In the genomic region with DNA sequence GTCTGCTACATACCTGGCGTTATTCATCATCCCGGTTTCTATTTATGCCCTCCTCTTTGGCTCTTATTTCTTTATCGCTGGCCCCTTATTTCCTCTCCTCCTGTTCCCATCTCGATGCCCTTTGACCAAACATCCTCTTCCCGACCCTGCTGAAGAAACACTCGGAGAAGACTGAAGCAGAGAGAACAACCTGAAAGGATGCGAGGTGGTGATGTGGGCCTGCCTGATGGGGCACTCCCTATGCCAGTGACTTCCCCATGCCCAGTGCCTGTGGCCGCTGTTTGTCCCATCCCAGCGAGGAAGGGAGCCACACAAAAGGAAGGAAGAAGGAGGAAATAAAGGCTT, we compare ENCODE assay signal across 9 mouse cellular contexts.
DNase-seq lines count a peak whose midpoint lies in the region; ATAC-seq lines count a peak whose summit lies in the region.
"Had no signal": no experiment of that assay in that cellular context is flagged by ENCODE, and none has a peak within 500 bp of the region (broad histone marks: within the 10 kb centered on the region; RNA-seq: fewer than 3 reads in every experiment).

No protein-coding gene starts in this region.

- H3K9me3 ChIP-seq in neural tube, embryonic 15.5 days (replicated peaks): no peaks in the 10 kb centered on the region
- H3K9me3 ChIP-seq in limb, embryonic 11.5 days (ENCODE audit: control insufficient read depth, low read length): no peaks in the 10 kb centered on the region
- no peaks in the 10 kb centered on the region for H3K9me3 ChIP-seq in stomach, embryonic 15.5 days
- H3K9me3 ChIP-seq: forebrain, embryonic 15.5 days had no signal

- H3K4me1 ChIP-seq in neural tube, embryonic 15.5 days: peaks cover 12% of the 10 kb centered on the region
- peaks cover 11% of the 10 kb centered on the region; the same call in 1 of the 2 replicates for H3K4me1 ChIP-seq in limb, embryonic 11.5 days (ENCODE audit: control insufficient read depth, insufficient read depth, low read length)
- H3K4me1 ChIP-seq in stomach, embryonic 15.5 days: peaks cover 21% of the 10 kb centered on the region

- H3K9ac ChIP-seq in neural tube, embryonic 15.5 days (replicated peaks): no peak overlapping the region
- no peak overlapping the region for H3K9ac ChIP-seq in limb, embryonic 11.5 days (ENCODE audit: low read length)
- no peak overlapping the region for H3K9ac ChIP-seq in stomach, embryonic 15.5 days
- H3K9ac ChIP-seq: forebrain, embryonic 15.5 days had no signal

- no peak overlapping the region for H3K4me3 ChIP-seq in neural tube, embryonic 15.5 days (replicated peaks)
- H3K4me3 ChIP-seq in limb, embryonic 11.5 days (ENCODE audit: low read depth, low read length): no peak overlapping the region
- H3K4me3 ChIP-seq in stomach, embryonic 15.5 days (replicated peaks): no peak overlapping the region
- H3K4me3 ChIP-seq: forebrain, embryonic 15.5 days had no signal

- no peaks in the 10 kb centered on the region for H3K27me3 ChIP-seq in neural tube, embryonic 15.5 days (replicated peaks)
- no peaks in the 10 kb centered on the region for H3K27me3 ChIP-seq in limb, embryonic 11.5 days (ENCODE audit: control insufficient read depth, insufficient read depth, low read length)
- no peaks in the 10 kb centered on the region for H3K27me3 ChIP-seq in stomach, embryonic 15.5 days (replicated peaks)
- H3K27me3 ChIP-seq: forebrain, embryonic 15.5 days had no signal

- DNase-seq in heart, adult 18-20 months: peak; percentile 14 to 57
- no peak for DNase-seq in heart, postnatal 4 days
- DNase-seq in neural tube, embryonic 10.5 days (ENCODE audit: extremely low spot score, low spot score): peak; percentile 49
- DNase-seq in limb, embryonic 11.5 days (ENCODE audit: low spot score): no peak
- DNase-seq in gastrocnemius, postnatal 4 days (ENCODE audit: low spot score in 2 of 2): no peak

- H3K27ac ChIP-seq in neural tube, embryonic 15.5 days (replicated peaks): no peak overlapping the region
- peak overlapping the region; percentile 5; the same call in 1 of the 2 replicates for H3K27ac ChIP-seq in limb, embryonic 11.5 days (replicated peaks; ENCODE audit: low read depth, low read length)
- peak overlapping the region; percentile 73 for H3K27ac ChIP-seq in stomach, embryonic 15.5 days
- H3K27ac ChIP-seq: forebrain, embryonic 15.5 days had no signal

- no peak for ATAC-seq in neural tube, embryonic 15.5 days (ENCODE audit: low FRiP score)
- no peak for ATAC-seq in limb, embryonic 11.5 days (ENCODE audit: insufficient number of reproducible peaks, low FRiP score, low TSS enrichment, low read depth)
- ATAC-seq in stomach, embryonic 15.5 days (ENCODE audit: insufficient read depth, low FRiP score, low read depth): 0 out of 2 replicates have a peak, but pooled peaks have one; percentile 3
- ATAC-seq in erythroblast, adult 5-6 weeks (replicated peaks; ENCODE audit: low FRiP score, poor library complexity, severe bottlenecking): no peak
- ATAC-seq: forebrain, embryonic 15.5 days had no signal

- H3K4me2 ChIP-seq in neural tube, embryonic 15.5 days: no peak overlapping the region
- H3K4me2 ChIP-seq in limb, embryonic 11.5 days (ENCODE audit: low read depth, severe bottlenecking): no peak overlapping the region
- H3K4me2 ChIP-seq in stomach, embryonic 15.5 days: peak overlapping the region; percentile 19; the same call in 1 of the 2 replicates
- H3K4me2 ChIP-seq: forebrain, embryonic 15.5 days had no signal

- 26% methylated on average over 9 of the region's 9 CpGs for WGBS in neural tube, embryonic 15.5 days
- 39% methylated on average over 9 of the region's 9 CpGs for WGBS in limb, embryonic 11.5 days
- 35% methylated on average over 9 of the region's 9 CpGs for WGBS in stomach, embryonic 15.5 days

- H3K36me3 ChIP-seq in neural tube, embryonic 15.5 days: no peaks in the 10 kb centered on the region
- no peaks in the 10 kb centered on the region for H3K36me3 ChIP-seq in limb, embryonic 11.5 days (ENCODE audit: control insufficient read depth, insufficient read depth, low read length)
- no peaks in the 10 kb centered on the region for H3K36me3 ChIP-seq in stomach, embryonic 15.5 days
- H3K36me3 ChIP-seq: forebrain, embryonic 15.5 days had no signal

Comparison
In these comparisons a context has a peak if more than half of its experiments do, and no peak if none do; other contexts are left out.
1. DNase-seq: peak in heart, adult 18-20 months (2 of 2) and neural tube, embryonic 10.5 days (single experiment); none in heart, postnatal 4 days (single experiment), limb, embryonic 11.5 days (single experiment) and gastrocnemius, postnatal 4 days (0 of 2).